Mouse (Mus musculus) hindbrain, embryonic 12.5 days (tissue): ENCODE results near the gene Sox18. TPM values are rescaled to one million over a fixed set of nuclear protein-coding genes. Genes with fewer than 3 reads are reported as not detected.

Experiments
- ATAC-seq: fragments of 200-750 bp; cut with Nextera tagmentation; 2 replicates; pipeline ENCODE4 v1.8.0; 2017; ENCODE audit warnings: moderate TSS enrichment; ENCODE audit not compliant: low FRiP score
- H3K27ac ChIP-seq: fragments of 300-500 bp; sonication (generic); 2 replicates; pipeline ENCODE4 v1.5.1; 2016; ENCODE audit warnings: mild to moderate bottlenecking
- H3K27me3 ChIP-seq: fragments of 300-500 bp; sonication (generic); 2 replicates; pipeline ENCODE4 v1.6.1; 2016; ENCODE audit warnings: mild to moderate bottlenecking
- H3K36me3 ChIP-seq: fragments of 300-500 bp; sonication (generic); 2 replicates; pipeline ENCODE4 v1.6.1; 2016; ENCODE audit warnings: mild to moderate bottlenecking
- H3K4me1 ChIP-seq: fragments of 300-500 bp; sonication (generic); 2 replicates; pipeline ENCODE4 v1.6.1; 2016
- H3K4me2 ChIP-seq: fragments of 300-500 bp; sonication (generic); replicated peaks from 2 replicates; pipeline ENCODE4 v1.6.1; 2016; ENCODE audit warnings: mild to moderate bottlenecking
- H3K4me3 ChIP-seq: fragments of 300-500 bp; sonication (generic); 2 replicates; pipeline ENCODE4 v1.5.1; 2016; ENCODE audit warnings: mild to moderate bottlenecking
- H3K9ac ChIP-seq: fragments of 300-500 bp; sonication (generic); 2 replicates; pipeline ENCODE4 v1.6.1; 2016; ENCODE audit warnings: mild to moderate bottlenecking, moderate library complexity
- H3K9me3 ChIP-seq: fragments of 300-500 bp; sonication (generic); replicated peaks from 2 replicates; pipeline ENCODE4 v1.6.1; 2016; ENCODE audit warnings: mild to moderate bottlenecking
- WGBS: fragments of 180-500 bp; shearing (Covaris S2); methylation state at CpG from one replicate; pipeline ENCODE4 v1.1.7; 2016; 5-methylcytosine and 5-hydroxymethylcytosine counted together
- polyA plus RNA-seq: library from polyadenylated mRNA; unstranded; fragments of >200 nt; fragmentation: Nextera tagmentation; extraction: Ambion mirVana; gene quantifications from 2 replicates; pipeline ENCODE4 v1.2.1, GENCODE M21; 2016

Sox18 gene
- polyA plus RNA-seq, 1 experiment from 2014 or later, result 21.4 TPM

DNA sequence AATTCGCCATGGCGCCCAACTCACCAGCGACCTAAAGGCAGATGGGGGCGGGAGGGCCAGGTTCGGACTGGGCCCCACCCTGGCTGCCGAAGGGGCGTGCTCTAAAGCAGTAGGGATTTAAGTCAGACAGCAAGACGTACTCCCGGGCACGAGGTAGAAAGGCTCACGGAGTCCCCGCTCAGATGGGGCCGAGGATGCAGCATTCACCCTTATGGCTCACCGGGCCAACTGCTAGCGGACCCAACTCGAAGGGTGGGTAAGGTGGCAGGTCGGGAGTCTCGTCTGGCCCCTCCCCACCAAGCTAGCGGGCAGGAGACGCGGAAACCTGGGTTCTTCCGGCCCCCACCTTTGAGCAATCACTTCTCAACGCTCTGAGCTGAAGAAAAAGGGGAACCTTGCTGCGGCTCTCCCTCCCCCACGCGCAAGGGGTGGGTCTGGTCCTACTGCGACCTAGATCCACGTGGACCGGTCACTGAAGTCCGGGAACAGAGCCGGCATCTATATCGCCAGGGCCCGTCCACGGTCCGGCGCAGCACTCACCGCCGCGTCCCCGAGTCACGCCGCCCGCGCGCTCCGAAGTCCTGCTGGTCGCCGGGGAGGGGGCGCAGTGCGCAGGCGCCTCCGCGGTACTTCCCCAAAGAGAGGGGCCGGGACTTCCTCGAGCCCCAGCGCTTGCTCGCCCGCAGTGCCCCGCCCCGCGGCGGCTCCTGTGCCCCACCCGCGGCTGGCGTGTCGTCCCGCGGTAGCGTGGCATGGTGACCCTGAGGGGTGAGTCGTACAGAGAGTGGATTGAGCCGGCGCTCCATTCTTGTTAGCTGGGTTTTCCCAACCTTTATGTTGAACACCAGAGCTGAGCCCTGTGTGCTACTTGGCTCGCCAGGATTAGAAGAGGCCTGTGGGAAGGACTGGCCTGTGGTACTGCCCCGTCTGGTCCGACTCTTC, 22.2 kb upstream of the Sox18 start, which contains the start of gene Rgs19:
Gene Rgs19 (minus strand): TSS at position 639 of the 942 bp plus-strand sequence.
- WGBS, result under 1% methylated on average over 75 of the region's 75 CpGs
- peak within 1 kb of the TSS; percentile 67 for H3K27ac ChIP-seq

DNA sequence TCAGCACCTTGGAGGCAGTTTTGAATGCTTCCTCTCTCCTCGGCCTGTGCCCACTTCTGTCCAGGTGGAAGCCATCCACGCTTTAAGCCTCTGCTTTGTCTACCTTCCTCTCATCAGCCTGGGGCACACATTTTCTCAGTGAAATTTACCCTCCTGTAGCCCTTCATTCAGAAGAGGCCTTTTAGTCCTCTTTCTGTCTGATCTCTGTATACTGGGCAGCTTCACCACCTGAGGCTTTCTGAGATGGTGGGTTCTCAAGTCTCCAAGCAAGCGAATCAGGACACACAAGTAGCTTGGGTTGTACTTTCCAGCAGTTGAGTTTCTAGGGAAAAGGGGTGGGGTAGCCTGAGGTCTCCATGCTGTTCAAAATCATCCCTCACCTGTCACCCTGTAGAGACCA, 20.9 kb upstream of the Sox18 start:
- H3K4me1 ChIP-seq, result peaks cover 18% of the 10 kb centered on the region
- H3K9ac ChIP-seq, result no peak overlapping the region
- peak overlapping the region; percentile 68; the same call in 1 of the 2 replicates for H3K4me3 ChIP-seq
- H3K36me3 ChIP-seq, result peaks cover 20% of the 10 kb centered on the region
- no peak for ATAC-seq
- 92% methylated on average over 3 of the region's 3 CpGs for WGBS
- H3K27me3 ChIP-seq, result peaks cover 7% of the 10 kb centered on the region; the same call in 1 of the 2 replicates
- no peaks in the 10 kb centered on the region for H3K9me3 ChIP-seq
- H3K27ac ChIP-seq, result no peak overlapping the region
- peak overlapping the region; percentile 95 for H3K4me2 ChIP-seq

More for the DNA sequence above, 22.2 kb upstream of the Sox18 start, which contains the start of gene Rgs19:
- peak within 1 kb of the TSS; percentile 85 for H3K9ac ChIP-seq
- H3K4me3 ChIP-seq, result peak within 1 kb of the TSS; percentile 68
- H3K4me2 ChIP-seq, result peak within 1 kb of the TSS; percentile 95
- H3K9me3 ChIP-seq, result no peaks in the 10 kb centered on the region
- ATAC-seq, result peak; percentile 89
- H3K36me3 ChIP-seq, result peaks cover 9% of the 10 kb centered on the region
- H3K27me3 ChIP-seq, result peaks cover 10% of the 10 kb centered on the region; the same call in 1 of the 2 replicates
- H3K4me1 ChIP-seq, result peaks cover 18% of the 10 kb centered on the region

DNA sequence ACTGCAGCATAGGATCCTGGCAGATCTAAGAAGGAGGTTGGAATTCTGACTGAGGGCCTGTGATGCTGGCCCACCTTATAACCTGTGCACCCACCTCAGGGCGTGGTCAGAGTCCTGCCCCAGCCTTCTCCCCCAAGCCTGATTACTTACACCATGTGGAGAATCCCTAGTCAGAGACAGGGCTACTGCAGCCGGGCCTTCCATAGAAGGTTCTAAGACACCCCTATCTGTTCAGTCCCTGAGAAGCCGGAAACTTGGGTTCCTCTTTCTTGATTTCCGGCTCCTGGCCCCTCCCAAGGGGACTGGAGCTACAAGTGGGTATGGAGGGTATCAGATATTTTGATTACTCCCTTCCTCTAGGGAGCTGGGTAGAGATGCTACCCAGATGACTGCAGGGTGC, 20.1 kb upstream of the Sox18 start:
- Histone ChIP-seq H3K4me2 (no peak overlapping the region), H3K27me3 (peaks cover 7% of the 10 kb centered on the region; the same call in 1 of the 2 replicates), H3K9ac (no peak overlapping the region), H3K9me3 (no peaks in the 10 kb centered on the region), H3K4me3 (no peak overlapping the region), H3K4me1 (peaks cover 18% of the 10 kb centered on the region), H3K36me3 (peaks cover 27% of the 10 kb centered on the region), H3K27ac (no peak overlapping the region)
- 91% methylated on average over 4 of the region's 4 CpGs for WGBS
- ATAC-seq, result no peak

- H3K9ac ChIP-seq, result 0 out of 2 replicates have a peak overlapping the region, but pooled peaks have one; percentile 19
- peaks cover 32% of the 10 kb centered on the region for H3K36me3 ChIP-seq
- peaks cover 18% of the 10 kb centered on the region for H3K4me1 ChIP-seq
- no peak overlapping the region for H3K27ac ChIP-seq
- 86% methylated on average over 6 of the region's 6 CpGs for WGBS
- no peaks in the 10 kb centered on the region for H3K9me3 ChIP-seq
- H3K4me2 ChIP-seq, result no peak overlapping the region
- no peak overlapping the region for H3K4me3 ChIP-seq
- peaks cover 7% of the 10 kb centered on the region; the same call in 1 of the 2 replicates for H3K27me3 ChIP-seq
- ATAC-seq, result no peak
These were observed 19.6 kb upstream of the Sox18 start for GRCm38 (mm10) chr2:181691083-181691482.

DNA sequence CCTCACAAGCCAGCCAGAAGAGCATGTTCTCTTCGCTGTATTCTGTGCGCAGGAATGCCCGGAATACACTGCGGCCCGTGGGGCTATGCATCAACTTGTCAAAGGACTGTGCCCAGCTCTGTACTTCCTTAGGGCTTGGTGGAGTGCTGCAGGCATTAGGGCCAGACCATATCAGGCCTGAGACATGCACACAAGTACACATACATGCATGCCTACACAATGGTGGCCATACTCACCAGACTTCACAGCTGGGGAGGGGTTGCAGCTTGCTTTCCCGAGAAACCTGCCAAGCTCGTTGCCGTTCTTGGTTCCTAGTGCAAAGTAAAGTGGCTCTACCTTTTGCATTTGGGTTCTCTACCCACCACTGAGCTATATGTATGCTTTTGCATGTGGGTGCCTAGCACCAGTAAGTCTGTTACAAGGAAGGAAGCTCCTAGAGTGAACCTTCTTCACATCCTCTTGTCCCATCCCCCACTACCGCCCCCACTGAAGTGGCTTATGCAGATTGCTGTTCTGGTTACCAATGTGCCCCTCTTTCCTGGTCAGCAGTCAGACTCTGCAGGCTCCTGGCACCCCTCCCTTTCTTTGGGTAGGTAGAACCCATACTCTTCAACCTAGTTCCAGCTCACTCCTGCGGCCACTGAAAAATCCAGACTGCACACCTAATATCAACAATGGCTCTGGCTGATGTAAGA, 18.2 kb upstream of the Sox18 start:
- Histone ChIP-seq H3K9me3 (no peaks in the 10 kb centered on the region), H3K4me2 (no peak overlapping the region), H3K9ac (no peak overlapping the region), H3K4me3 (no peak overlapping the region), H3K4me1 (peaks cover 18% of the 10 kb centered on the region), H3K27ac (no peak overlapping the region), H3K36me3 (peaks cover 33% of the 10 kb centered on the region), H3K27me3 (no peaks in the 10 kb centered on the region)
- 93% methylated on average over 10 of the region's 10 CpGs for WGBS
- ATAC-seq, result no peak

DNA sequence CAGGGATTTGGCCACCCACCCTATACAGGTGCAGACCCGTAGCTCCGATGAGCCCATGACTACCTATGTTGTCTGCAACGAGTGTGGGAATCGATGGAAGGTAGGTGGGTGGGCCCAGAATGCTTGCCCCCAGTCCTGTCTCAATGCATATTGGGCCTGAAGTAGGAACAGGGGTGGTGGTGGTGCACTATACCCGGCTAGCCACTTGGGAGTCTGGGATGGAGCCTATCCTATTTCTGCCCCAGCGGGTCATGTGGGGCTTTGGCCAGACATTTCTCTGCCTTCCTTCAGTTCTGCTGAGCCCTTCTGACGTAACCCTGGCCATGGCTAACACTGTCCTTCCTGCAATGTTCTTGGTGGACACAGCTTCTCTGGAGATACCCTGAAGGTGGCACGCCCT, 16.1 kb upstream of the Sox18 start:
- Histone ChIP-seq H3K36me3 (peaks cover 33% of the 10 kb centered on the region), H3K4me2 (no peak overlapping the region), H3K9ac (no peak overlapping the region), H3K4me1 (peaks cover 5% of the 10 kb centered on the region), H3K27me3 (no peaks in the 10 kb centered on the region), H3K9me3 (no peaks in the 10 kb centered on the region), H3K4me3 (no peak overlapping the region), H3K27ac (no peak overlapping the region)
- no peak for ATAC-seq
- WGBS, result 94% methylated on average over 8 of the region's 8 CpGs

DNA sequence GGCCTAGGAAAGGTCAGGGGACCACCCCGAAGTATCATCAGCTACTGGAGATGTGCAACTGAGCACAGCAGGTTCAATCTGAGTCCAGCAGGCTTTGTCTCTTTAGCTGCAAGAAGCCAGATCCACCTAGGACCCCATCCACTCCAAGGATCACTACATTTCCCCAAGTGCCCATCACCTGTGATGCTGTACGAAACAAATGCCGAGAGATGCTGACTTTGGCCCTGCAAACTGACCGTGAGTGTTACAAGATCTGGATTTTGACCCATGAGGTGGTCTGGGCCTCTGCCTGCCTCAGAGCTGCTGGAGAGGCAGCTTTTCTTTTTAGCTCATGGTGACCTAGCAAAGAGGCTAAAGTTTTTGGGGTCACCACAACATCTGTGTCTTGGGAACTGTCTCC, 14.2 kb upstream of the Sox18 start:
- Histone ChIP-seq H3K9ac (no peak overlapping the region), H3K4me2 (no peak overlapping the region), H3K27me3 (no peaks in the 10 kb centered on the region), H3K4me1 (peaks cover 6% of the 10 kb centered on the region), H3K4me3 (no peak overlapping the region), H3K36me3 (peaks cover 33% of the 10 kb centered on the region), H3K27ac (no peak overlapping the region), H3K9me3 (no peaks in the 10 kb centered on the region)
- 93% methylated on average over 4 of the region's 4 CpGs for WGBS
- ATAC-seq, result no peak

- no peak for ATAC-seq
- no peak overlapping the region for H3K27ac ChIP-seq
- H3K36me3 ChIP-seq, result peaks cover 33% of the 10 kb centered on the region
- peaks cover 11% of the 10 kb centered on the region for H3K4me1 ChIP-seq
- no peak overlapping the region for H3K4me2 ChIP-seq
- H3K9ac ChIP-seq, result no peak overlapping the region
- no peak overlapping the region for H3K4me3 ChIP-seq
- H3K9me3 ChIP-seq, result no peaks in the 10 kb centered on the region
- H3K27me3 ChIP-seq, result no peaks in the 10 kb centered on the region
- WGBS, result 93% methylated on average over 1 of the region's 1 CpGs
These were observed 13.3 kb upstream of the Sox18 start for GRCm38 (mm10) chr2:181684713-181685112.

GRCm38 (mm10) chr2:181683381-181683780, 11.9 kb upstream of the Sox18 start:
- H3K27me3 ChIP-seq, result no peaks in the 10 kb centered on the region
- H3K9ac ChIP-seq, result no peak overlapping the region
- H3K4me2 ChIP-seq, result no peak overlapping the region
- WGBS, result 67% methylated on average over 4 of the region's 4 CpGs
- no peaks in the 10 kb centered on the region for H3K9me3 ChIP-seq
- no peak overlapping the region for H3K27ac ChIP-seq
- ATAC-seq, result no peak
- H3K4me3 ChIP-seq, result no peak overlapping the region
- H3K4me1 ChIP-seq, result peaks cover 14% of the 10 kb centered on the region
- H3K36me3 ChIP-seq, result peaks cover 23% of the 10 kb centered on the region; the same call in 1 of the 2 replicates

DNA sequence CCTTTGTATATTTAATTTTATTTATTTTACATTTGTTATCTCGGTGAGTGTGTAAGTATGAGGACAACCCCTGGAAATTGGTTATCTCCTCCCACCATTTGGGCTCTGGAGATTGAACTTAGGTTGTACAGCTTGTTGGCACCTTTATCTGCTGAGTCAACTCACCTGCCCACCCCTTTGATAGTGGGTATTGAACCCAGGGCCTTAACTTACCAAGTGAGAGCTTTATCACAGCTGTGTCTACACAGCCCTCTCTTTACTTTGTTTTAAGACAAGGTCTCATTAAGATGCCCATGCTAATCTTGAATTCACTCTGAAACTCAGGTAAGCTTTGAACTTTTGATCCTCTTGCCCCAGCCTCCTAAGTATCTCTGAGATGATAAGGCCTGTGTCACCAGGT, 10.5 kb upstream of the Sox18 start:
- Histone ChIP-seq H3K27me3 (no peaks in the 10 kb centered on the region), H3K9ac (no peak overlapping the region), H3K4me1 (peaks cover 17% of the 10 kb centered on the region), H3K4me3 (no peak overlapping the region), H3K27ac (no peak overlapping the region), H3K36me3 (peaks cover 10% of the 10 kb centered on the region; the same call in 1 of the 2 replicates), H3K9me3 (no peaks in the 10 kb centered on the region), H3K4me2 (no peak overlapping the region)
- WGBS, result 96% methylated on average over 1 of the region's 1 CpGs
- no peak for ATAC-seq

- WGBS, result 15% methylated on average over 7 of the region's 7 CpGs
- H3K9me3 ChIP-seq, result no peaks in the 10 kb centered on the region
- 0 out of 2 replicates have a peak overlapping the region, but pooled peaks have one; percentile 40 for H3K27ac ChIP-seq
- ATAC-seq, result peak; percentile 27
- H3K36me3 ChIP-seq, result no peaks in the 10 kb centered on the region
- H3K4me3 ChIP-seq, result peak overlapping the region; percentile 63
- no peaks in the 10 kb centered on the region for H3K27me3 ChIP-seq
- H3K9ac ChIP-seq, result peak overlapping the region; percentile 90
- peaks cover 23% of the 10 kb centered on the region for H3K4me1 ChIP-seq
- H3K4me2 ChIP-seq, result peak overlapping the region; percentile 89
These were observed 9.3 kb upstream of the Sox18 start for GRCm38 (mm10) chr2:181680716-181681117.
